Mouse (Mus musculus) spleen, adult 12 weeks (tissue): ENCODE measurements around the gene Msi2.

Experiments
- DNase-seq: peaks from one replicate; pipeline ENCODE4 v3.0.0; 2022; ENCODE audit warnings: low spot score

Gene Msi2

GRCm38 (mm10) chr11:88636319-88636718, 82.0 kb downstream of the Msi2 start:
- no peak for DNase-seq

GRCm38 (mm10) chr11:88634627-88635026, 83.7 kb downstream of the Msi2 start:
- no peak for DNase-seq

GRCm38 (mm10) chr11:88631932-88632230, 86.4 kb downstream of the Msi2 start:
- no peak for DNase-seq

GRCm38 (mm10) chr11:88631084-88631931, 87.0 kb downstream of the Msi2 start:
- no peak for DNase-seq

- DNase-seq = no peak
Observed at GRCm38 (mm10) chr11:88629619-88630018, 88.7 kb downstream of the Msi2 start.

GRCm38 (mm10) chr11:88629165-88629564, 89.1 kb downstream of the Msi2 start:
- DNase-seq = no peak

- DNase-seq = no peak
Observed at GRCm38 (mm10) chr11:88628676-88629075, 89.6 kb downstream of the Msi2 start.

GRCm38 (mm10) chr11:88627327-88627726, 91.0 kb downstream of the Msi2 start:
- DNase-seq = no peak

GRCm38 (mm10) chr11:88626576-88626975, 91.7 kb downstream of the Msi2 start:
- no peak for DNase-seq

- no peak for DNase-seq
Observed at GRCm38 (mm10) chr11:88626061-88626460, 92.3 kb downstream of the Msi2 start.

GRCm38 (mm10) chr11:88625063-88625462, 93.2 kb downstream of the Msi2 start:
- DNase-seq = no peak

GRCm38 (mm10) chr11:88624627-88625026, 93.7 kb downstream of the Msi2 start:
- DNase-seq = no peak

GRCm38 (mm10) chr11:88623671-88624070, 94.6 kb downstream of the Msi2 start:
- no peak for DNase-seq

GRCm38 (mm10) chr11:88622496-88622895, 95.8 kb downstream of the Msi2 start:
- no peak for DNase-seq

- no peak for DNase-seq
Observed at GRCm38 (mm10) chr11:88621789-88622188, 96.5 kb downstream of the Msi2 start.

- no peak for DNase-seq
Observed at GRCm38 (mm10) chr11:88620158-88620973, 97.9 kb downstream of the Msi2 start.

GRCm38 (mm10) chr11:88619468-88620157, 98.7 kb downstream of the Msi2 start:
- DNase-seq = peak; percentile 23

- peak; percentile 32 for DNase-seq
Observed at GRCm38 (mm10) chr11:88618732-88619309, 99.5 kb downstream of the Msi2 start.

GRCm38 (mm10) chr11:88618005-88618501, 100.3 kb downstream of the Msi2 start:
- DNase-seq = no peak

GRCm38 (mm10) chr11:88617380-88617779, 100.9 kb downstream of the Msi2 start:
- DNase-seq = no peak

GRCm38 (mm10) chr11:88614527-88615305, 103.6 kb downstream of the Msi2 start:
- DNase-seq = no peak
